Mouse (Mus musculus) CD4-positive, CD25-positive, alpha-beta regulatory T cell, adult 4 months (primary cell): ENCODE measurements at regions not wholly inside any gene's neighbourhood (a gene's known extent, or its start where the extent isn't known, plus 50 kb on each side); places are given as distances from the start of the nearest gene placed in this dataset.

ENCODE experiments used
- ATAC-seq: one replicate; pipeline ENCODE4 v1.8.0; 2017

- ATAC-seq, result no peak
Observed at GRCm38 (mm10) chr15:50449604-50450003, 3435.1 kb upstream of the Gm7489 start.

- ATAC-seq, result no peak
Observed at GRCm38 (mm10) chr15:50472626-50473025, 3412.1 kb upstream of the Gm7489 start.

GRCm38 (mm10) chr15:50498716-50499115, 3386.0 kb upstream of the Gm7489 start:
- ATAC-seq, result no peak

- no peak for ATAC-seq
Observed at GRCm38 (mm10) chr15:50507999-50508624, 3376.6 kb upstream of the Gm7489 start.

GRCm38 (mm10) chr15:50513036-50513435, 3371.7 kb upstream of the Gm7489 start:
- ATAC-seq, result peak; percentile 14

- no peak for ATAC-seq
Observed at GRCm38 (mm10) chr15:50524841-50525240, 3359.9 kb upstream of the Gm7489 start.

GRCm38 (mm10) chr15:50534490-50534889, 3350.2 kb upstream of the Gm7489 start:
- no peak for ATAC-seq

DNA sequence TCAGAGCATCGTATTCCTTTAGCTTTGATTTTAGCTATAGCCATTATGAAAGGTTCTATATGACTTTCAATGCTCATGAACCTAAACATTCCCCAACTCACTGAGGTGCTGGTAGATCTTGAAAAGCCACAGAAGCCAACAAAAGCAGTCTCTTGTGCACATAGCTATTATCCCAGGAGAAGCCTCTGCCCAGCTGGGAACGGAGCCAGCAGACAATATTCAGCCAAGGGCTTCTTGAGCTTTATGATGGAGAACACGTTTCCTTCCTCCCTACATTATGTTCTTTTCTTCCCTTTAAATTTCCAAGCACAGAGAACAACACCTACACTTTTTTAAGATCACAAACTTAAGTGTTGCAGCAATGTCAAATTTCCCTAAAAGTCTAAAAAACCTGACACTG, 3321.1 kb upstream of the Gm7489 start:
- ATAC-seq, result no peak

- no peak for ATAC-seq
Observed at GRCm38 (mm10) chr15:50580811-50581210, 3303.9 kb upstream of the Gm7489 start.

- no peak for ATAC-seq
Observed at GRCm38 (mm10) chr15:50583951-50584350, 3300.8 kb upstream of the Gm7489 start.

DNA sequence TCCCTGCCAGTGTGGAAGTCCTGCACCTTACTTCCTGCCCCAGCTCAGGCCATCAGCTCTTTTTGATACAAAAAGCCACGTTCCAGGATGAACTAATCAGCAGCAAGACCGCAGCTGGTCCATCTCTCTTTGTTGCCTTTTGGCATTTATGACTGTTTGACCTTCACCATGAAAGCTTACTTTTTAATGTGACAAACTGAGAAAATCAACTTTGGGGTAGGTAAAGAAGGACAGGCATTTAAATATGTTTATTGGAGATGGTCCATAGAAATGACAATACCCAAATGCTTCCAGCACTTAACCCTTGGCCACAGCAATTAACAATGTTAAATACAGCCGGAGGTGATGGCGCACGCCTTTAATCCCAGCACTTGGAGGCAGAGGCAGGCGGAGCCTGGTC, 3299.2 kb upstream of the Gm7489 start:
- no peak for ATAC-seq
